ENCODE assay signal across 8 mouse cellular contexts in the genomic region with DNA sequence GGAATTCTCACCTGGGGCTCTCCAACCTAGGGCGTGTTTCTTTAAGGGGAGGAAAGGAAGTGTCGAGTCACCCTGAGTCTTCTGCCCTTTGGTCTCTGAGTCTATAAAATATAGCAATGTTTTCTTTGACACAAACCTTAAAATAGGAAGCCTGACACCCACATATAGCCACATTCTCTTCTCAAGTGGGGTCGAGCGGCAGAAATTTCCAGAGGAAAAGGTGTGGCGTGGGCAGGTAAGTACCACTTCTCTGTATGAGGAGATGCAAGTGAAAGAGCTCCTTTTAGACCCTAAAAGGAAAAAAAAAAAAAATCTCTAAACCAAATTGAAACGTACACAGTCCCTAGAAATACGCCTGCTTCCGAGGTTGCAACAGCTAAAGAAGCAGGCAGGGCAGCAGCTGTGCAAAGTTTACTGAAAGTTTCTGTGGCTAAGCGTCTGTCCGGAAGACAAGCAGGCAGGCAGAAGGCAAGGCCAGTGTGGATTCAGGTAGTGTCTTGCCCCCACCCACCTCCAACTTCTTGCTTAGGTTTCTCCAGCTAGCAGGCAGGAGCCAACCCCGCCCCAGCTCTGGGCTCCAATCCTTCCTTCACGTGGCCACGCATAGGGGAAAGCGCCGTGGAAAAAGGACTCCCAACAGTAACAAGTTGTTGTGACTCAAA.
DNase-seq lines count a peak whose midpoint lies in the region; ATAC-seq and TF ChIP-seq lines count a peak whose summit lies in the region.

No protein-coding gene starts in this region.

- 13% methylated on average over 15 of the region's 15 CpGs for WGBS in lung, adult 2 months
- WGBS in heart, embryonic 16.5 days: 11% methylated on average over 15 of the region's 15 CpGs
- 23% methylated on average over 15 of the region's 15 CpGs for WGBS in liver, adult 2 months
- 23% methylated on average over 15 of the region's 15 CpGs for WGBS in olfactory bulb, adult 2 months

- peak overlapping the region; percentile 98 for H3K9ac ChIP-seq in heart, embryonic 16.5 days (ENCODE audit: low read length)
- peak overlapping the region; percentile 80 for H3K9ac ChIP-seq in liver, adult 2 months (ENCODE audit: low read depth, low read length)

- no peak for TF ChIP-seq CTCF in lung, adult 2 months (IDR thresholded peaks at IDR 0.05; ENCODE audit: insufficient read depth, low read length)
- TF ChIP-seq CTCF in liver, adult 2 months (IDR thresholded peaks at IDR 0.05; ENCODE audit: low read depth, low read length): no peak
- no peak for TF ChIP-seq CTCF in olfactory bulb, adult 2 months (IDR thresholded peaks at IDR 0.05; ENCODE audit: insufficient read depth, low read depth, low read length)

- H3K36me3 ChIP-seq in heart, embryonic 16.5 days (ENCODE audit: control insufficient read depth, insufficient read depth): no peaks in the 10 kb centered on the region
- no peaks in the 10 kb centered on the region for H3K36me3 ChIP-seq in liver, adult 2 months (ENCODE audit: control insufficient read depth, insufficient read depth, low read length)

- H3K27ac ChIP-seq in heart, embryonic 16.5 days (ENCODE audit: low read length): peak overlapping the region; percentile 100
- peak overlapping the region; percentile 55 for H3K27ac ChIP-seq in liver, adult 2 months (replicated peaks; ENCODE audit: insufficient read depth, low read depth, low read length)
- no peak overlapping the region for H3K27ac ChIP-seq in olfactory bulb, adult 2 months (ENCODE audit: insufficient read depth, low read depth, low read length)

- no peaks in the 10 kb centered on the region for H3K27me3 ChIP-seq in heart, embryonic 16.5 days (ENCODE audit: control insufficient read depth, insufficient read depth, low read length)
- H3K27me3 ChIP-seq in liver, adult 2 months (ENCODE audit: control insufficient read depth, insufficient read depth, low read length): no peaks in the 10 kb centered on the region

- peak overlapping the region; percentile 86 for H3K4me2 ChIP-seq in heart, embryonic 16.5 days (ENCODE audit: low read depth, low read length)

- peak overlapping the region; percentile 48 for H3K4me3 ChIP-seq in lung, adult 2 months (replicated peaks; ENCODE audit: extremely low read depth, low read depth, low read length)
- H3K4me3 ChIP-seq in heart, embryonic 16.5 days (ENCODE audit: low read length): peak overlapping the region; percentile 80
- peak overlapping the region; percentile 66 for H3K4me3 ChIP-seq in liver, adult 2 months (ENCODE audit: insufficient read depth, low read depth, low read length)
- peak overlapping the region; percentile 44 for H3K4me3 ChIP-seq in olfactory bulb, adult 2 months (ENCODE audit: insufficient read depth, low read depth, low read length)

- ATAC-seq in heart, embryonic 16.5 days (replicated peaks; ENCODE audit: extremely low read depth, insufficient read depth, low FRiP score): peak; percentile 37

- H3K9me3 ChIP-seq in heart, embryonic 16.5 days (replicated peaks; ENCODE audit: control insufficient read depth, low read length): no peaks in the 10 kb centered on the region

- no peak for TF ChIP-seq POLR2A in lung, adult 2 months (IDR thresholded peaks at IDR 0.05; ENCODE audit: borderline replicate concordance, extremely low read depth, low read depth, low read length)
- TF ChIP-seq POLR2A in liver, adult 2 months (IDR thresholded peaks at IDR 0.05; ENCODE audit: extremely low read depth, insufficient read depth, low read length): no peak
- TF ChIP-seq POLR2A in olfactory bulb, adult 2 months (IDR thresholded peaks at IDR 0.05; ENCODE audit: insufficient read depth, low read depth, low read length): no peak

- DNase-seq in lung, adult 2 months: no peak
- no peak for DNase-seq in lung, postnatal 25 days (ENCODE audit: low spot score)
- DNase-seq in WW6 (ENCODE audit: low read depth, low spot score): peak; percentile 48
- DNase-seq in liver, adult 2 months (ENCODE audit: extremely low read depth, low read depth, low spot score): peak; percentile 60
- no peak for DNase-seq in cerebellum, postnatal 36 days
- DNase-seq in right cerebral cortex, postnatal 36 days (ENCODE audit: low spot score in 2 of 2): no peak

- peaks cover 25% of the 10 kb centered on the region for H3K4me1 ChIP-seq in lung, adult 2 months (ENCODE audit: control insufficient read depth, insufficient read depth, low read length)
- H3K4me1 ChIP-seq in heart, embryonic 16.5 days (ENCODE audit: control insufficient read depth, insufficient read depth, low read length): peaks cover 32% of the 10 kb centered on the region
- H3K4me1 ChIP-seq in liver, adult 2 months (ENCODE audit: control insufficient read depth, insufficient read depth, low read length): peaks cover 6% of the 10 kb centered on the region; the same call in 1 of the 2 replicates
- H3K4me1 ChIP-seq in olfactory bulb, adult 2 months (ENCODE audit: control insufficient read depth, insufficient read depth, low read length): peaks cover 14% of the 10 kb centered on the region

- H3K79me2 ChIP-seq in liver, adult 2 months (ENCODE audit: control insufficient read depth, insufficient read depth, low read length): peaks cover 20% of the 10 kb centered on the region; the same call in 1 of the 2 replicates

Comparison
In these comparisons a context has a peak if more than half of its experiments do, and no peak if none do; other contexts are left out.
1. DNase-seq: peak in WW6 (single experiment) and liver, adult 2 months (single experiment); none in lung, adult 2 months (single experiment), lung, postnatal 25 days (single experiment), cerebellum, postnatal 36 days (0 of 2) and right cerebral cortex, postnatal 36 days (0 of 2).
2. Peak in every context shown above with its lines, with median percentiles within 50 percentile points of each other: H3K4me3 ChIP-seq.